ENCODE assay signal across 8 mouse cellular contexts in genomic region chr2:139589905-139590304, GRCm38 (mm10).
DNase-seq lines count a peak whose midpoint lies in the region; ATAC-seq and TF ChIP-seq lines count a peak whose summit lies in the region.

No protein-coding gene starts in this region.

- H3K36me3 ChIP-seq in intestine, embryonic 15.5 days, result no peaks in the 10 kb centered on the region
- no peaks in the 10 kb centered on the region for H3K36me3 ChIP-seq in liver, embryonic 14.5 days (replicated peaks; ENCODE audit: control insufficient read depth, insufficient read depth, low read depth)
- H3K36me3 ChIP-seq in small intestine, adult 2 months (ENCODE audit: control insufficient read depth, insufficient read depth, low read length), result no peaks in the 10 kb centered on the region

- no peak for ATAC-seq in CD4-positive, CD25-positive, alpha-beta regulatory T cell, adult 4 months
- ATAC-seq in intestine, embryonic 15.5 days, result peak; percentile 47; the same call in 1 of the 2 replicates
- ATAC-seq in liver, embryonic 14.5 days (ENCODE audit: insufficient read depth), result no peak

- no peaks in the 10 kb centered on the region for H3K9me3 ChIP-seq in intestine, embryonic 15.5 days
- H3K9me3 ChIP-seq in liver, embryonic 14.5 days (ENCODE audit: control insufficient read depth, low read length), result no peaks in the 10 kb centered on the region

- no peaks in the 10 kb centered on the region for H3K4me1 ChIP-seq in lung, adult 2 months (ENCODE audit: control insufficient read depth, insufficient read depth, low read length)
- no peaks in the 10 kb centered on the region for H3K4me1 ChIP-seq in intestine, embryonic 15.5 days (replicated peaks)
- no peaks in the 10 kb centered on the region for H3K4me1 ChIP-seq in liver, embryonic 14.5 days (replicated peaks; ENCODE audit: control insufficient read depth in 2 of 2, insufficient read depth in 2 of 2, low read length in 1 of 2)
- H3K4me1 ChIP-seq in small intestine, adult 2 months (ENCODE audit: control insufficient read depth, insufficient read depth, insufficient read length, low read length), result no peaks in the 10 kb centered on the region

- peak; percentile 61 for DNase-seq in CD4-positive, CD25-positive, alpha-beta regulatory T cell, adult 2 months (ENCODE audit: low read depth, low spot score)
- peak; percentile 29 for DNase-seq in lung, adult 2 months
- DNase-seq in lung, postnatal 25 days (ENCODE audit: low spot score), result no peak
- DNase-seq in cerebellum, adult 11-12 months, result peak; percentile 20
- DNase-seq in liver, embryonic 14.5 days (ENCODE audit: low read depth in 3 of 3, low spot score in 3 of 3), result peak in 1 of 3 experiments; percentile 1

- WGBS in lung, adult 2 months, result 56% methylated on average over 4 of the region's 4 CpGs
- WGBS in intestine, embryonic 15.5 days, result 52% methylated on average over 4 of the region's 4 CpGs
- WGBS in liver, embryonic 14.5 days (ENCODE audit: insufficient replicate concordance), result 35% methylated on average over 4 of the region's 4 CpGs
- 54% methylated on average over 4 of the region's 4 CpGs for WGBS in small intestine, adult 2 months

- peak; percentile 53 for TF ChIP-seq CTCF in lung, adult 2 months (IDR thresholded peaks at IDR 0.05; ENCODE audit: insufficient read depth, low read length)
- peak; percentile 55 for TF ChIP-seq CTCF in liver, embryonic 14.5 days (IDR thresholded peaks at IDR 0.05; ENCODE audit: low read depth)
- peak; percentile 27; the same call in 1 of the 2 replicates for TF ChIP-seq CTCF in small intestine, adult 2 months (IDR thresholded peaks at IDR 0.05; ENCODE audit: extremely low read depth, insufficient read length, insufficient replicate concordance, low read depth, low read length)

- no peak overlapping the region for H3K4me3 ChIP-seq in lung, adult 2 months (replicated peaks; ENCODE audit: extremely low read depth, low read depth, low read length)
- no peak overlapping the region for H3K4me3 ChIP-seq in intestine, embryonic 15.5 days (replicated peaks)
- no peak overlapping the region for H3K4me3 ChIP-seq in liver, embryonic 14.5 days (ENCODE audit: insufficient read depth in 1 of 2, low read depth in 2 of 2, low read length in 2 of 2)
- no peak overlapping the region for H3K4me3 ChIP-seq in small intestine, adult 2 months (ENCODE audit: low read depth, low read length)

- TF ChIP-seq EP300 in liver, embryonic 14.5 days (IDR thresholded peaks at IDR 0.05; ENCODE audit: low read depth), result no peak

- no peak for TF ChIP-seq POLR2A in lung, adult 2 months (IDR thresholded peaks at IDR 0.05; ENCODE audit: borderline replicate concordance, extremely low read depth, low read depth, low read length)
- TF ChIP-seq POLR2A in small intestine, adult 2 months (IDR thresholded peaks at IDR 0.05; ENCODE audit: low read depth, low read length), result no peak

- H3K27me3 ChIP-seq in intestine, embryonic 15.5 days (replicated peaks), result no peaks in the 10 kb centered on the region
- H3K27me3 ChIP-seq in liver, embryonic 14.5 days (ENCODE audit: control insufficient read depth, insufficient read depth, low read length), result no peaks in the 10 kb centered on the region
- H3K27me3 ChIP-seq in small intestine, adult 2 months (ENCODE audit: control insufficient read depth, insufficient read depth, low read length), result no peaks in the 10 kb centered on the region

- H3K27ac ChIP-seq in intestine, embryonic 15.5 days, result no peak overlapping the region
- H3K27ac ChIP-seq in liver, embryonic 14.5 days, result no peak overlapping the region
- H3K27ac ChIP-seq in small intestine, adult 2 months (ENCODE audit: insufficient read depth, low read depth, low read length), result no peak overlapping the region

- no peak overlapping the region for H3K9ac ChIP-seq in intestine, embryonic 15.5 days
- H3K9ac ChIP-seq in liver, embryonic 14.5 days (replicated peaks), result no peak overlapping the region

- H3K4me2 ChIP-seq in intestine, embryonic 15.5 days (replicated peaks), result no peak overlapping the region
- H3K4me2 ChIP-seq in liver, embryonic 14.5 days (ENCODE audit: low read depth), result no peak overlapping the region
